Mouse (Mus musculus) cortical plate, adult 2 months (tissue): Measurements from ENCODE around the gene Gm6685. TPM values are rescaled to one million over a fixed set of nuclear protein-coding genes. Genes with fewer than 3 reads are reported as not detected.

Experiments used
- H3K27ac ChIP-seq: fragments of 200-500 bp; 2 replicates; pipeline ENCODE4 v1.5.1; 2012; ENCODE audit warnings: low read length, control low read depth, inconsistent platforms; ENCODE audit not compliant: insufficient read depth
- H3K4me1 ChIP-seq: fragments of 200-500 bp; 2 replicates; pipeline ENCODE4 v1.6.1; 2011; ENCODE audit warnings: low read length; ENCODE audit not compliant: control insufficient read depth, insufficient read depth
- H3K4me3 ChIP-seq: fragments of 200-500 bp; 2 replicates; pipeline ENCODE4 v1.5.1; 2011; ENCODE audit warnings: mild to moderate bottlenecking, low read length, control low read depth; ENCODE audit not compliant: insufficient read depth
- CTCF ChIP-seq: fragments of 200-500 bp; IDR thresholded peaks from 2 replicates; pipeline ENCODE4 v1.5.1; 2011; ENCODE audit warnings: mild to moderate bottlenecking, control low read depth, low read length; ENCODE audit not compliant: insufficient read depth; ENCODE audit errors: extremely low read depth
- POLR2A ChIP-seq: fragments of 200-500 bp; IDR thresholded peaks from 2 replicates; pipeline ENCODE4 v1.6.1; 2011; ENCODE audit warnings: mild to moderate bottlenecking, low read length, control low read depth; ENCODE audit not compliant: insufficient read depth; ENCODE audit errors: extremely low read depth
- polyA plus RNA-seq: library from polyadenylated mRNA; depleted of rRNA; stranded (reverse); fragments of >200 nt; gene quantifications from 2 replicates; pipeline ENCODE4 v1.2.3, GENCODE M21; 2012; rRNA removed

Gm6685 gene
- polyA plus RNA-seq, 1 experiment: 0.29 TPM

GRCm38 (mm10) chr11:28307723-28308122 is 31.9 kb downstream of the Gm6685 start:
- H3K4me3 ChIP-seq: no peak overlapping the region
- TF ChIP-seq CTCF (no peak), POLR2A (no peak)
- no peaks in the 10 kb centered on the region for H3K4me1 ChIP-seq
- H3K27ac ChIP-seq: no peak overlapping the region

- Histone ChIP-seq H3K4me1 (no peaks in the 10 kb centered on the region), H3K4me3 (no peak overlapping the region), H3K27ac (no peak overlapping the region)
- TF ChIP-seq POLR2A: no peak
- no peak for TF ChIP-seq CTCF
Measured at GRCm38 (mm10) chr11:28290440-28290839, 49.2 kb downstream of the Gm6685 start.

Other genes with a start within 250 kb of the Gm6685 start
- 26.3 and 33.1 TPM in 2 replicates for gene Ccdc85a, start 244.5 kb upstream of the Gm6685 start, polyA plus RNA-seq